Mouse (Mus musculus) G1E-ER4 (cell line): Measurements from ENCODE around the gene Lonrf2. TPM values are rescaled to one million over a fixed set of nuclear protein-coding genes. Genes with fewer than 3 reads are reported as not detected.

ENCODE experiments used
- GATA1 ChIP-seq: IDR thresholded peaks from one replicate; pipeline ENCODE4 v1.8.0; 2012; ENCODE audit warnings: low read length, inconsistent platforms
- polyA plus RNA-seq: library from polyadenylated mRNA; stranded (reverse); fragments of >175 nt; gene quantifications from 2 replicates; pipeline ENCODE4 v1.2.3, GENCODE M21; 2012

The Lonrf2 gene
- polyA plus RNA-seq, 1 experiment = 3.7 TPM

GRCm38 (mm10) chr1:38850650-38851049, 14.1 kb upstream of the Lonrf2 start:
- TF ChIP-seq GATA1 = peak; percentile 78

- no peak for TF ChIP-seq GATA1
These were observed 12.2 kb upstream of the Lonrf2 start for GRCm38 (mm10) chr1:38848451-38849289.

- no peak for TF ChIP-seq GATA1
These were observed 11.5 kb upstream of the Lonrf2 start for GRCm38 (mm10) chr1:38847975-38848374.

- TF ChIP-seq GATA1 = no peak
These were observed 6.8 kb upstream of the Lonrf2 start for GRCm38 (mm10) chr1:38843275-38843674.

GRCm38 (mm10) chr1:38842861-38843260, 6.3 kb upstream of the Lonrf2 start:
- TF ChIP-seq GATA1 = no peak

GRCm38 (mm10) chr1:38839944-38840343, 3.4 kb upstream of the Lonrf2 start:
- TF ChIP-seq GATA1 = no peak

- TF ChIP-seq GATA1 = no peak
These were observed 689 bp downstream of the Lonrf2 start for GRCm38 (mm10) chr1:38835568-38836476.

- TF ChIP-seq GATA1 = no peak
These were observed 1.6 kb downstream of the Lonrf2 start for GRCm38 (mm10) chr1:38834899-38835298.

- no peak for TF ChIP-seq GATA1
These were observed 11.6 kb downstream of the Lonrf2 start for GRCm38 (mm10) chr1:38824926-38825325.

GRCm38 (mm10) chr1:38823851-38824250, 12.7 kb downstream of the Lonrf2 start:
- TF ChIP-seq GATA1 = no peak

GRCm38 (mm10) chr1:38819691-38820090, 16.8 kb downstream of the Lonrf2 start:
- TF ChIP-seq GATA1 = no peak

- no peak for TF ChIP-seq GATA1
These were observed 18.8 kb downstream of the Lonrf2 start for GRCm38 (mm10) chr1:38817671-38818070.

GRCm38 (mm10) chr1:38817268-38817667, 19.2 kb downstream of the Lonrf2 start:
- no peak for TF ChIP-seq GATA1

GRCm38 (mm10) chr1:38816306-38816705, 20.2 kb downstream of the Lonrf2 start:
- TF ChIP-seq GATA1 = no peak

- TF ChIP-seq GATA1 = no peak
These were observed 29.4 kb downstream of the Lonrf2 start for GRCm38 (mm10) chr1:38807121-38807520.

- no peak for TF ChIP-seq GATA1
These were observed 36.1 kb downstream of the Lonrf2 start for GRCm38 (mm10) chr1:38800402-38800801.
